Mouse (Mus musculus): ENCODE results near the gene Fut1. TPM values are rescaled to one million over a fixed set of nuclear protein-coding genes. Genes with fewer than 3 reads are reported as not detected.

Fut1 gene
- total RNA-seq (2015; ENCODE audit: low replicate concordance) (not detected in 2 replicates), total RNA-seq (2017; ENCODE audit: low replicate concordance) (not detected in 2 replicates)

DNA sequence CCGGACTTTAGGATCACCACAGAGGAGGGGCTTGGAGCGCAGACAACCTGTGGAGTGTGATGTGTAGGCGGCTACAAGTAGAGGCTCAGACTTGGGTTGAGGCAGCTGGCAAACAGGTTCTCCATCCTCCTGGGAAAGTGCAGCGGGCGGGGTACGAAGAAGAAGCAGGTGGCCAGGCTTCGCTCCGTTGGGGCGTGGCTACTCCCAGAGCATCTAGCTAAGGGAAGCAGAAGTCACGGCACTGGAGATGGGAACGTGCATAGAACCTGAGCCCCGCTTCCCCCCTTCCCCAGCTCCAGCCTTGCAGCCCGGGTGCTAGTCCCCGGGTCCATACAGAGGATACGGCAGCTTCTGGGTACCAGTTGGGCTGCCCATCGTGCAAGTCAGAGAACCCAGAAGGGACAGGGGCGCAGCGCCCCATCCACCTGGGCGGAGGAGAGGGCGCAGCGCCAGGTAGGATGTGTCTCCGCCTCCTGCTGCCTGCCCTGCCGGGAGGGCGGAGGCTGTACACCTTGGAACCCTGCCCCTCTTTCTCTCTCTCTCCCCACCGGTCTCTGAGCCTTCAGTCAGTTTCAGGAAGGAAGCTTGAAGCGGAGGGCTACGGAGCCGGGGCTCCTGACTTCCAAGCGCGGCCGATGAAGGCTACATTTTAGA is at the start of gene Fut1:
Fut1 (plus strand) TSS at position 248 of the 654 bp plus-strand sequence.
- no peak for ATAC-seq (replicated peaks; ENCODE audit: low FRiP score, poor library complexity, severe bottlenecking)

DNA sequence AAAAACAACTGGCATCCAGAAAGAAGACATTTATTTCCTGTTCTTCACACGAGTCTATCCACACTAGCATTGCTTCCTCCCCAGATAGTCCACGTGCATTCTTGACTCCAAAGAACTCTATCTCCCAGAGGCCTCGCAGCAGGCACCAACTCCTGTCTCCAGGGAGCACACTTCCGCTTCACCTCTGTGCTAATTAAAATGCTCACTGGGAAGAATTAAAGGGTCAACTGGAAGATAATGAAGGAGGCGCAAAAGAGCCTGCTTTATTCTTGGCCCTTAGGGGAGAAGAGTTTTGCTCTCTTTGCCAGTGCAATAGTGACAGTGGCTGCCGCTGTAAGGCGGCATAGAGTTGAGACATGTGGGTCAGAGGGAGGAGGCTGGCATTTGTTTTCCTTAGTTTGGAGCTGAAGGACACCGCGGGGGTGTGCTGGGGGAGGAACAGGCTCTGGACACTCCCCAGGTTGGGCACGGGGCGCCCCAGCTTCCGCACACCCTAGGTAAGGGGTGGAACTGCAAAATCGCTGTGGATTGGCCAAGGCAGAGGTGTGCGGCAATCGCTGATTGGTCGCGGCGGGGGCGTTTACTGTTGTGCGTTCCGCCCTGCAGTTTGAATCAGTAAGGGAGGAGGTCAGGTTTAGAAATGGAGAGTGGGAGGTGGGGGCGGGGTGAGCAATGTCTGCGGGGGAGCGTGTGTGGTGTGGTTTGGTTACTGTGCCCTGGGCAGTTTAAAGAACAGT is 49.1 kb upstream of the Fut1 start:
- ATAC-seq (replicated peaks; ENCODE audit: low FRiP score, poor library complexity, severe bottlenecking): peak; percentile 92

DNA sequence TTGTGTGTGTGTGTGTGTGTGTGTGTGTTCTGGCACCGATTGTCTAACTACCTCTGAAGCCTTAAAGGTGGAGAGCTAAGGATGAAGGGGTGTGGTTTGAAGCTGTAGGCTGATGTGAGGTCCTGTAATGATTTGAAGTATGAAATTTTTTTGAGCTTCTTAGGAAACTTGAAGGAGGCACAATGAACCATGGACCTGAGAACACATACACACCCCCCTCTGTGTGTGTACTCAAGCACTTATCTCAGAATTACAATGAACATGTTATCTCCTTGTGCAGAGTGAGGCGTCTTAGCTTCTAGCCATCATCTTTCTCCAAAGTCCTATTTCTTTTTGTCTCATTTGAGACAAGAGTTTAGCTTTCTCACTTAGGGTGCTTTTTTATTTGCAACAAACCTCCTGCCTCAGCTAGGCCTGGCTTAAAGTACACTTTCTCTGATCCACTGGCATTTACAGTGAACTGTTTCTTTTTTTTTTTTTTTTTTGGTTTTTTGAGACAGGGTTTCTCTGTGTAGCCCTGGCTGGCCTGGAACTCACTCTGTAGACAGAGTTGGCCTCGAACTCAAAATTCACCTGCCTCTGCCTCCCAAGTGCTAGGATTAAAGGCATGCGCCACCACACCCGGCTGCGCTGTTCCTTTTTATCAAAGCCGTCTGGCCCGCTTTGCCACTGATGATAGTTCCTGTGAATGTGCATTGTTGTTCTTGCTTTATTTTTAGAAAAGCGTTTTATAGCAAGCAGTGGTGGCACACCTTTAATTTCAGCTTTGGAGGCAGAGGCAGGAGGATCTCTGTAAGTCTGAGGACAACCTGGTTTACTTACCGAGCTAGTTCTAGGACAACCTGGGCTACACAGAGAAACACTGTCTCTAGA is 48.3 kb upstream of the Fut1 start:
- ATAC-seq (replicated peaks; ENCODE audit: low FRiP score, poor library complexity, severe bottlenecking): no peak

DNA sequence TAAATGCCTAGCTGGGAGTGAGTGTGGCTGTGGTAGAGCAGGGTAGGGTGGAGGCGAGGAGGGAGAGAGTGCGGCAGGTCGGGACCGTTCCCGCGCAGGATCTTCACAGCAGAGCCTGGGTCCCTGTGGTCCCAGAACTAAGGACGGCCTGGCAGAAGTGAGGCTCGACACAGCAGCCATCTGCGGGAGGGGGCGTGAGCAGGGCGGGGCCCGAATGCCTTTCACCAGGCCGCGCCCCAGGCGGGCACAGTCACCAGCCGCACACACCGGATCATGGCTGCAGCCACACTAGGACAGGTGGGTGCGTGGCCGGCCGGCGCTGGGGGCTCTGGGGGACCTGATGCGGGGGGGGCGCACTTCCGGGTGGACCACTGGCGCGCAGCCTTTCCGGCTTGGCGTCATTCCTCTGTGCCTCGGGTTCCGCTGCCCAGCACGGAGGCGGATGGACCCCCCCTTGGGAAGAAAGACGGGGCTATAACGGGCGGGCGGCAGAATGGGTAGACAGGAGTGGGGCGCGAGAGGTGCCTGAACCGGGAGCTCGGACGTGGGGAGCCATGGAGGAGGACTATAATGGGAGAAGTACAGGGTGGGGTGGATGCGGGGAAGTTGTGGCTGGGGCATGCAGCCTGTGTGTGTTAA is 46.9 kb upstream of the Fut1 start, which contains the start of gene Bcat2:
Bcat2 (plus strand) TSS at position 51 of the 639 bp plus-strand sequence.
- ATAC-seq (replicated peaks; ENCODE audit: low FRiP score, poor library complexity, severe bottlenecking): peak; percentile 85

DNA sequence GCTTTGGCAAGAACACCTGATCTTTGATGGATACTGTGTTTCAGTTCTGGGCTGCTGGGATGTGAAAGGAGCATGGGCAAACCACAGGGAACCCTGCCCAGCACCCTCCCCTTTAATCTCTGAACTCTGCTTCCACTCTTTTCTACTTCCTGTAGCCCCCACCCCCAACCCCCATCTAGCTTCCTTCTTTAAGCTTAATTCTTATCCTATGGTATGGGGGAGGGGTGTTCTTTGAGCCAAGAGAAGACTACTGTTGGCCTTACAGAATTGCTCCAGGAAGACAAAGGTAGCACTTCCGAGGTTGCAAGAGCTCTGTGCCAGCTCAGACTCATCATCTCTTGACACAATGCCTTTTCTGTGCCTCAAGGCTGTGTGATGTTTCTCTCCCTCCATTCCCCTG is 45.1 kb upstream of the Fut1 start:
- ATAC-seq (replicated peaks; ENCODE audit: low FRiP score, poor library complexity, severe bottlenecking): no peak

DNA sequence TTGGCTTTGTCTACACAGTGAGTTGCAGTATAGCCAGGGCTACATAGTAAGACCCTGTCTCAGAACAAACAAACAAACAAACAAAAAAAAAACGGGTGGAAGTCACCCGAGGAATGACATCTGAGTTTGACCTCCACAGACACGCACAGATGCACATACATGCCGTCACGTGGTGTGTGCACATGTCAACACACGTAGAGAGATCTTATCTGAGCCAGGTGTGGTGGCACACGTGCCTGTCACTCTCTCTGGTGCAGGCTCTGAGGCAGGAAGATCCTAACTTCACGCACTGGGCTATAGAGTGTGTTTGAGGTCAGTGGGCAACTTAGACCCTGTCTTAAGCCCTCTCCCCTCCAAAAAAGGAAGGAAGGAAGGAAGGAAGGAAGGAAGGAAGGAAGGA is 43.1 kb upstream of the Fut1 start:
- ATAC-seq (replicated peaks; ENCODE audit: low FRiP score, poor library complexity, severe bottlenecking): no peak

DNA sequence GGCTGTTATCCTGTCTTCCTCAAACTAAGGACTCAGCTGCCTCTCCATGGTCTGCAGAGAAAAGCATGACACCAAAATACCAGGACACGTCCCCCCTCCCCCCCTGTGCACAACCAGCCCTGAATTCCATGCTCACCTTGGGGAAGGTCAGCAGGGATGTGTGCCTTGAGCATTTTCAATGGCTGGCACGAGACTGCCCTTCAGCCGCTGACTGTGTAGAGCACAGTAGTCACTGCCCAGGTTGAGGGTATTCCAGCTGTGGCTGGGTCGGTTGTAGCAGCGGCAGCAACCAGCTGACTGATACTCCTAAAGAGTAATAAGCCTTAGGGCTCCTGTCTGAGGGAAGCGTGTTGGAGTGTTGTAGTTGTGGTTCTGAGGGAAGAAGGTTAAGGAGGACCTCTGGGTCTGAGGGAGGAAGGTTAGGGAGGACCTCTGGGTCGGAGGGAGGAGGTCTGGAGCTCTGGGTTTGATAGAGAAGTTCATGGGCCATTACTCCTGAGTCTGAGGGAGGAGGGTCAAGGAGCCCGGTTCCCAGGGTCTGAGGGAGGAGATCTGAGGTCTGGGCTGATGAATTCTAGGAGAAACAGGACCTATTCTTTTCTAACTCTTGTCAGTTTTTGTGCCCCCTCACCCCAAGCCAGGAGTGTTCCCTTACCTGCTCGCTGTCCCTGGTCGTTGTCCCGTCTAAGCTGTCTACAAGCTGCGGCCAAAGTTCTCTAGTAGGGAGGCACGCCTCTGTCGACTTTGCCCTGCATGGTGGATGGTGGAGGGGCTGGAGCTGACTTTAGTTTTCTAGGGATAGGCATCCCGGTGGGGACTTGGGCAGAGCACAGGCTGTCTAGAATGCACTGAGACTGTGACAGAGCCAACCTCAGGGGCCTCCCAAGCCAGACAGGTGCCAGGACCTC is 42.4 kb upstream of the Fut1 start:
- no peak for ATAC-seq (replicated peaks; ENCODE audit: low FRiP score, poor library complexity, severe bottlenecking)

DNA sequence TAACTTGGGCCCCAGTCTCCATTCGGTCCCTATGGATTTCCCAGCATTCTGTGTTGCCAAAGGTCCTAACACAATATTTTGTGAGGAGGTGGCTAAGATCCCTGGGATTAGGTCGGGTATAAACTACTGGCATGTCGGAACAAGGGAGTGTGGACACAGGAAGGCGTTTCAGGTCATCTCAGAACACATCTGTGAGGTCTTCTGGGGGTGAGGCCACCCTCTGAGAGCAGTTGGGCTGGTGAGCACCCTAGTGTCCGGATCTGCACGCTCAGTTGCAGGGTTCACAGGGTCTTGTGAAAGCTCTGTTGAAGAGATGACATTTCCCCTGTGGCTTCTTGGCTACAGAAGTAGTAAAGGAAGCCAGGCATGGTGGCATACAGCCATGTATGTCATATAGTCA is 31.2 kb upstream of the Fut1 start:
- ATAC-seq (replicated peaks; ENCODE audit: low FRiP score, poor library complexity, severe bottlenecking): no peak

DNA sequence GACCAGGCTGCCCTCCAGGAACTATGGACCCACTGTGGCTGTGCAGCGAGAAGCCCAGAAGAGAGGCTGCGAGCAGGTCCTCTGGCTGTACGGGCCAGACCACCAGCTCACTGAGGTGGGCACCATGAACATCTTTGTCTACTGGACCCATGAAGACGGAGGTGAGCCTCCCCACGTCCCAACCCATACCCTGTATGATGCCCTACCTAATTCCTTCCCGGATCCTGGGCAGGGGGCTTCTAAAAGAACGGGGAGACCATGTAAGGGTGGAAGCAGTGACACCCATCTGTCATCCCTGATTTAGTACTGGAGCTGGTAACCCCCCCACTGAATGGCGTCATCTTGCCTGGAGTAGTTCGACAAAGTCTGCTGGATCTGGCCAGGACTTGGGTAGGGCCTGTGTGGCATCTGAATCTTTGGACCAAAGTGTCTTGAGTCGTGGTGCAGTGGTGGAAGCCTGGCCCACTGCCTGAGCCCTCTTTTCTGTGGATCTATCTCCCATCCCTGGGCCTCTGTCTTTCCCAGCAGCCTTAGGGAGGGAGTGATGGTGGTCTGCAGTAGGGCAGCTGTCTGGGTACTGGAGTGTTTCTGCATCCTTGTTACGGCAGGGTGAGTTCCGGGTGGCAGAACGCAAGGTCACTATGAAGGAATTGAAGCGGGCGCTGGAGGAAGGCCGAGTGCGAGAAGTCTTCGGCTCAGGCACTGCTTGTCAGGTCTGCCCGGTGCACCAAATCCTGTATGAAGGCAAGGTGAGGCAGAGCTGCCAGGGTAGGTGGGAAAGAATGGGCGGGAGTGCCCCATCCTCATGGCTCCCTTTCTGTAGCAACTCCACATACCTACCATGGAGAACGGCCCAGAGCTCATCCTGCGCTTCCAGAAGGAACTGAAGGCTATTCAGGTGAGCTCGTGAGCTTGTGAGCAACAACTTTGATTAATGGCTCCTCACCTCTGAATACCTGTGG is 29.2 kb upstream of the Fut1 start:
- no peak for ATAC-seq (replicated peaks; ENCODE audit: low FRiP score, poor library complexity, severe bottlenecking)

DNA sequence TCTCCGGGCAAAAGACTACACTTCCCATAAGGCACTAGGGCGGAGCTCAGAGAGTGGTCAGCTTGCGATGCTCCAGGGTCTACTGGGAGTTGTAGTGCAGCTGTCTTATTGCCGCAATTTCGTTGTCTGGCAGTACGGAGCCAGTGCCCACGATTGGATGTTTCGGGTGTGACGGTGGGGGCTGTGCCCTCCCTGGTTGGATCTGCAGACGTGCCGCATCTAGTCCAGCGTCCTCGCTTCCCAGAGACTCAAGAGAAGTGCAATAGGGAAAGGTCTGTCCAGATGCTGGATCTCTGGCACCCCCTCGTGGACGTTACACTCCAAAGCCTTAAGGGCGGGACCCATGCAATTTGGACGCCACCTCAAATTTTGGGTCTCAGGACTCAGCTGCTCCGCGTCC is 27.9 kb upstream of the Fut1 start:
- ATAC-seq (replicated peaks; ENCODE audit: low FRiP score, poor library complexity, severe bottlenecking): peak; percentile 87

DNA sequence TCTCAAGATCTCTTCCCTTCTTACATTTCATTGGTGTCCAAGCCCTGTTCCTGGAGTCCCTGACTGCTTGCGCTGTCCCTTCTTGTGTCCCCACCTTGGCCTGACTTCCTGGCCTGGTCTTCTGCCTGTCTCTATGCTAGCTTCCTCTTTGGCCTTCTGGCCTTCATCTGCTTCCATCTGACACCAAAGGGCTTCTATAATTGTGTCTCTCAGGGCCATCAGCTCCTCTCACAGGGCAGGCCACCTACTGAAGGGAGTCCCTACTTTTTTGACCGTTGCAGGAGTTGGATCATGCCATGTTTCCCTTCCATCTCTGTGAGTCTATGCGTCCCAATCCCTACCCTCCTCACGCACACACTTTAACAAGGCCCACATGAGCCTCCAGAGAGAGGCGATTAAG is 27.2 kb upstream of the Fut1 start:
- ATAC-seq (replicated peaks; ENCODE audit: low FRiP score, poor library complexity, severe bottlenecking): no peak

DNA sequence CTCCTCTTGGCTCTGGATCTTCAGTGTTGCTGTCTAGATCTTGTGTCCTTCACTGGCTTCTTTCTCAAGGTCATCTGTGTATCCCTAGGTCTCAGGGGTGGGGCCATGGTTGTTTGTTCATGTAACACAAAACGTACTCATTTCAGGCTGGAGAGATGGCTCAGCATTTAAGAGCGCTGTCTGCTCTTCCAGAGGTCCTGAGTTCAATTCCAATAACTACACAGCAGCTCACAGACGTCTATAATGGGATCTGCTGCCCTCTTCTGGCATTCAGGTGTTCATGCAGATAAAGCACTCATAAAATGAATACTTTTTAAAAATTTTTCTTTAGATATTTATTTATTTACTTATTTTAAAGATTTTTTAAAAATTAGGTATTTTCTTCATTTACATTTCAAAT is 26.2 kb upstream of the Fut1 start:
- no peak for ATAC-seq (replicated peaks; ENCODE audit: low FRiP score, poor library complexity, severe bottlenecking)

DNA sequence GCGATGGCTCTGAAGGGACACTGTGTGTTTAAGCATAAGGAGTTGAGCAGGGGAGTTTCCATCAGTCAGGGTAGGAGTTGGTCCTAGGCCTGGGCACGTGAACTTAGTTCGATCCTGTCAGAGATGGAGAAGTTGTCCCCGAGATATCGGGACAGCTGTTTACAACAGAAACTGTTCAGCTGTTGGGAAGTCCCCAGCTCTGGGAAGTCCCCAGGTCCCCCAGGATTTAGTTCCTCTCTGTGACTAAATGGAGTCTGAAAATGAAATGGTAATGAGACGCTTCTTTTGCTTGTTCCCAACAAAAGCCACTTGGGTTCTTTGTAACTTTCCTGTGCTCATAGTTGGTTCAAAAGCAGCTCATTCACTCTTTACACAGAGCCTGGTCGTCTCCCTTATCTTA is 25.2 kb upstream of the Fut1 start:
- ATAC-seq (replicated peaks; ENCODE audit: low FRiP score, poor library complexity, severe bottlenecking): no peak

DNA sequence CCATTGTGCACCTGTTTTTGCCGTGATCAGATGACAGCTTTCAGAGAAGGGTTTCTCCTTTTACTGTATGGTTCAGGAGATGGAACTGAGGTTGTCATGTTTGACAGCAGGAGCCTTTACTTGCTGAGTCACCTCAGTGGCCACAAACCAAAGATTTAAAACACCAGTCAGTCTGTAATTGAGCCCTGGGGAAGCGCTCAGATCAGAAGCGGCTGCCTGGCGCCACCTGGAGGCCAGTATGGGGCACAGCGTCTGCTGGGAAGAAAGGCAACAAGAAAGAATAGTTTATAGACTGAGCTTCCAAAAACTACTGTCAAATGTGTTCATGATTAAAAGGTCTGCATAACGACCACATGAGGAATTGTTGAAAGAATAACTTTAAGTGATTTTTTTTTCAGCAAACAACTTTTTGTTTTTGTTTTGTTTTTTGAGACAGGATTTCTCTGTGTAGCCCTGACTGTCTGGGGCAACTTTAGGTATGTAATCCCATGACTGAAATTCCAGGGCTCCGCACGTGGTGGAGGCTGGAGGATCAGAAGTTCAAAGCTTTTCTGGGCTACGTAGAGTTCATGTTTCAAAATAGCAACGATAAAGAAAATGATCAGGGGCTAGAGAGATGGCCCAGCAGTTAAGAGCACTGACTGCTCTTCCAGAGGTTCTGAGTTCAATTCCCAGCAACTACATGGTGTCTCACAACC is 23.8 kb upstream of the Fut1 start:
- ATAC-seq (replicated peaks; ENCODE audit: low FRiP score, poor library complexity, severe bottlenecking): peak; percentile 64

DNA sequence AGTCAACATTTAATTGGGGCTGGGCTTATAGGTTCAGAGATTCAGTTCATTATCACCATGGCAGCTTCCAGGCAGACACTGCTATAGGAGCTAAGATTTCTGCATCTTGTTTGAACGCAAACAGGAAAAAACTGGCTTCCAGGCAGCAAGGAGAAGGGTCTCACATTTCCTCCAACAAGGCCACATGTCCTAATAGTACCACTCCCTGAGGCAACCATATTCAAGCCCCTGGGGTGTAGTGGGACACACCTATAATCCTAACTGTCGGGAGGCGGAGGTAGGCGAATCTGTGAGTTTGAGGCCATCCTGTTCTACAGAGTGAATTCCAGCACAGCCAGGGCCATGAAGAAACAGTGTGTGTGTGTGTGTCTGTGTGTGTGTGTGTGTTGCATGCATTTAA is 21.9 kb upstream of the Fut1 start:
- no peak for ATAC-seq (replicated peaks; ENCODE audit: low FRiP score, poor library complexity, severe bottlenecking)

DNA sequence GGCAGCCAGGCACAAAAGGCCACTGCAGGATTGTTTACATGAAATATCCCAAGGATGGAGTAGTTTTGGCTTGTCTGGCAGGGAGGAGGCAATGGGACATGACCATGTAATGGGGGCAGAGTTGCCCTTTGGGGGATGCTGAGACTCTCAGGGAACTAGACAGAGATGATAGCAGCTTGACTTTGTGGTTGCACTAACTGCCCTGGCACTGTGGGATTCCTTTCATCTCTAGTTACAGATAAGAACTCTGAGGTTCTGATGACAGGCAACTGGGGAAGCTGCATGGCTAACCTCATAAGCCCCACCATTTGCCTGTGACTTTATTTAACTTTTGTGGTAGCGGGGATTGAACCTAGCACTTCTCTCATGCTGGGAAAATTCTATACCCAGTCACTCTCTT is 21.0 kb upstream of the Fut1 start:
- no peak for ATAC-seq (replicated peaks; ENCODE audit: low FRiP score, poor library complexity, severe bottlenecking)

DNA sequence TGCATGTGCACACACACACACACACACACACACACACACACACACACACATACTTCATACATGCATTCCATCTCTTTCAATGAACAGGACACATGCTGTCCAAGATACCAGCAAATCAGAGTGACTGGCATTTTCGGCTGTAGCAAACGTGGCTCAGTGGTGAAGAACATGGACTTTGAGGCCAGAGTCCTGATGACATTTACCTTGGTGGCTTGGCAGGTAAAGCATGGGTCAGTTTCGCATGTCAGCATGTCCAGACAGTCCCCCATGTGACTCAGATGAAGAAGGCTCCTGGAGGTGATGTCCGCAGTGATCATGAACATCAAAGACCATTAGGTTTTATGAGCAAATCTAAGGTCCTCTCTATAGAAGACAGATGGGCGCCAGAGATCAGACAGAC is 20.1 kb upstream of the Fut1 start:
- ATAC-seq (replicated peaks; ENCODE audit: low FRiP score, poor library complexity, severe bottlenecking): no peak
